Mouse (Mus musculus) ES-Bruce4 (cell line): Measurements from ENCODE around the gene Dedd2.

Source experiments
- CTCF ChIP-seq: IDR thresholded peaks from one replicate; pipeline ENCODE4 v1.8.1; 2011; ENCODE audit warnings: low read depth, low read length
- EP300 ChIP-seq: IDR thresholded peaks from 2 replicates; pipeline ENCODE4 v1.6.1; 2011; ENCODE audit warnings: low read depth, low read length; ENCODE audit not compliant: insufficient read depth

DNA sequence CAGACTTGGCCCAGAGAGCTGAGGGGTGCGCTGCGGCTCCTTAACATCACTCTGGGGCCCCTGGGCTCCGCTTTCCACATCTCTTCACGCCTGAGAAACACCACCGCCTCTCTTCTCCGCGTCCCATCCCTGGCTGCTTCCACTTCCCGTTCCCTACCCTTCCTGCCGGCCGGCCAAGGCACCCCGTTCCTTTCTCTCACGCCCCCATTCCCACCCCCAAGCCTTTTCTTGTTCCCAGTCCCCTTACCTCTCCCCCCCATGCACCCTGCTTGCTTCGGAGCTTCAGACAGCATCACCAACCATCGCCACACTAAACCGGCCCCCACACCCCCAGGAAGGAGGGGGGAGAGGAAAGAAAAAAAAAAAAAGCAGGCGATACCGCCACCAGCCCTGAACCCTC is 42.1 kb downstream of the Dedd2 start:
- no peak for TF ChIP-seq CTCF
- no peak for TF ChIP-seq EP300
